Comparison of ENCODE assay signal across 25 mouse cellular contexts in genomic region chr17:33749451-33749850, GRCm38 (mm10). TPM values are rescaled to one million over a fixed set of nuclear protein-coding genes. Genes with fewer than 3 reads are reported as not detected.
DNase-seq lines count a peak whose midpoint lies in the region.
"Had no signal": no experiment of that assay in that cellular context is flagged by ENCODE, and none has a peak within 500 bp of the region (broad histone marks: within the 10 kb centered on the region; RNA-seq: fewer than 3 reads in every experiment).

No protein-coding gene starts in this region.

- 91% methylated on average over 5 of the region's 5 CpGs for WGBS in heart, embryonic 10.5 days

- peaks cover 53% of the 10 kb centered on the region for H3K36me3 ChIP-seq in heart, embryonic 10.5 days

- no peak overlapping the region for H3K4me3 ChIP-seq in heart, embryonic 10.5 days
- H3K4me3 ChIP-seq: embryonic facial prominence, embryonic 13.5 days; forebrain, embryonic 10.5 days; forebrain, embryonic 15.5 days; megakaryocyte, embryonic 14.5 days had no signal

- peaks cover 11% of the 10 kb centered on the region; the same call in 1 of the 2 replicates for H3K4me1 ChIP-seq in heart, embryonic 10.5 days
- H3K4me1 ChIP-seq: forebrain, embryonic 10.5 days had no signal

- H3K27me3 ChIP-seq in heart, embryonic 10.5 days (ENCODE audit: insufficient read depth, poor library complexity, severe bottlenecking) = no peaks in the 10 kb centered on the region
- H3K27me3 ChIP-seq: embryonic facial prominence, embryonic 13.5 days; forebrain, embryonic 15.5 days; megakaryocyte, embryonic 14.5 days had no signal

- H3K9me3 ChIP-seq in heart, embryonic 10.5 days = no peaks in the 10 kb centered on the region
- H3K9me3 ChIP-seq: embryonic facial prominence, embryonic 13.5 days; forebrain, embryonic 10.5 days; forebrain, embryonic 15.5 days; megakaryocyte, embryonic 14.5 days had no signal

- peak; percentile 48 for DNase-seq in adrenal gland, postnatal 10 days
- DNase-seq in adrenal gland, adult 18-20 months (ENCODE audit: low spot score in 2 of 2) = no peak
- peak; percentile 43 for DNase-seq in heart, embryonic 10.5 days (ENCODE audit: low spot score)
- DNase-seq in heart, postnatal 4 days = no peak
- DNase-seq in 416B (ENCODE audit: low read depth) = peak; percentile 54
- DNase-seq in adrenal gland, postnatal 36 days = peak; percentile 54 to 55
- DNase-seq in spleen, postnatal 14 days (ENCODE audit: low spot score in 2 of 2) = no peak
- DNase-seq: cerebellum, adult 18-20 months; cerebellum, postnatal 10 days; kidney, adult 9 months; kidney, postnatal 10 days; layer of hippocampus, postnatal 36 days; left cerebral cortex, postnatal 4 days; lung, embryonic 14.5 days; midbrain, embryonic 14.5 days; right cerebral cortex, postnatal 4 days; thymus, adult 2 months; thymus, postnatal 36 days had no signal

- no peak overlapping the region for H3K27ac ChIP-seq in heart, embryonic 10.5 days
- H3K27ac ChIP-seq: embryonic facial prominence, embryonic 13.5 days; forebrain, embryonic 10.5 days; forebrain, embryonic 15.5 days; hindbrain, embryonic 14.5 days; liver, embryonic 14.5 days had no signal

RNA-seq across cellular contexts. Expression of gene Rab11b, which starts 10.9 kb away (rescaled TPM):
- total RNA-seq in adrenal gland, postnatal 10 days (2021) = 100 to 1,000 TPM; 213 to 245 TPM
- 100 to 1,000 TPM; 208 to 255 TPM for total RNA-seq in adrenal gland, adult 18-20 months (2021)
- 316 and 329 TPM in 2 replicates for polyA plus RNA-seq in heart, embryonic 10.5 days (2016; fragmentation: Nextera tagmentation; extraction: Ambion mirVana)
- total RNA-seq in heart, postnatal 4 days (2021) = 100 to 1,000 TPM; 333 to 343 TPM
- 100 to 1,000 TPM; 231 to 299 TPM for total RNA-seq in adrenal gland, postnatal 36 days (2021)

RNA-seq across cellular contexts. Expression of gene March2, which starts 31.0 kb away (rescaled TPM):
- 100 to 1,000 TPM; 115 to 126 TPM for total RNA-seq in adrenal gland, postnatal 10 days (2021)
- total RNA-seq in adrenal gland, adult 18-20 months (2021) = 100 to 1,000 TPM; 122 to 124 TPM
- polyA plus RNA-seq in heart, embryonic 10.5 days (2016; fragmentation: Nextera tagmentation; extraction: Ambion mirVana) = 65.8 and 73.1 TPM in 2 replicates
- total RNA-seq in heart, postnatal 4 days (2021) = 10 to 100 TPM; 84.4 to 96.9 TPM
- 100 to 1,000 TPM in 1 of 2 experiments, 10 to 100 TPM in 1; 92.9 to 119 TPM for total RNA-seq in adrenal gland, postnatal 36 days (2021)

RNA-seq across cellular contexts. Expression of gene Angptl4, which starts 32.2 kb away (rescaled TPM):
- total RNA-seq in adrenal gland, postnatal 10 days (2021) = 100 to 1,000 TPM; 156 to 168 TPM
- 100 to 1,000 TPM in 1 of 2 experiments, 10 to 100 TPM in 1; 47.8 to 111 TPM for total RNA-seq in adrenal gland, adult 18-20 months (2021)
- polyA plus RNA-seq in heart, embryonic 10.5 days (2016; fragmentation: Nextera tagmentation; extraction: Ambion mirVana) = 7.4 and 19.8 TPM in 2 replicates
- 10 to 100 TPM; 29.1 to 35.0 TPM for total RNA-seq in heart, postnatal 4 days (2021)
- 100 to 1,000 TPM in 1 of 2 experiments, 10 to 100 TPM in 1; 62.7 to 110 TPM for total RNA-seq in adrenal gland, postnatal 36 days (2021)
- total RNA-seq: neutrophil, adult 5-6 weeks had no signal

Comparison
In these comparisons a context has a peak if more than half of its experiments do, and no peak if none do; other contexts are left out.
1. DNase-seq: peak in adrenal gland, postnatal 10 days (single experiment), heart, embryonic 10.5 days (single experiment), 416B (single experiment) and adrenal gland, postnatal 36 days (2 of 2); none in adrenal gland, adult 18-20 months (0 of 2), heart, postnatal 4 days (single experiment) and spleen, postnatal 14 days (0 of 2).